Mouse (Mus musculus): ENCODE measurements around the gene Tsc1. TPM values are rescaled to one million over a fixed set of nuclear protein-coding genes. Genes with fewer than 3 reads are reported as not detected.

Gene Tsc1
- polyA plus RNA-seq, 1 experiment from 2014 or later, result 18.7 TPM

Small RNA genes within 50 kb of the gene (microRNA-seq; reads per million reads assigned to microRNA genes)
- gene Gm22824 (not detected), gene Mir3088 (0.77 reads per million)

Other genes with a start within 250 kb of the Tsc1 start
- gene Ppp1r26, start 194.4 kb upstream of the Tsc1 start, polyA plus RNA-seq (2015; fragmentation: Nextera tagmentation; extraction: Ambion mirVana), result 4.4 TPM in 2 replicates
- gene 1700007K13Rik, start 174.9 kb upstream of the Tsc1 start, polyA plus RNA-seq (2015; fragmentation: Nextera tagmentation; extraction: Ambion mirVana), result 0.72 and 0.85 TPM in 2 replicates
- 51.8 and 54.6 TPM in 2 replicates for gene Mrps2, start 173.2 kb upstream of the Tsc1 start, polyA plus RNA-seq (2015; fragmentation: Nextera tagmentation; extraction: Ambion mirVana)
- 2.7 and 3.2 TPM in 2 replicates for gene Gbgt1, start 144.3 kb upstream of the Tsc1 start, polyA plus RNA-seq (2015; fragmentation: Nextera tagmentation; extraction: Ambion mirVana)
- 8.5 and 8.8 TPM in 2 replicates for gene Gm10134, start 135.1 kb upstream of the Tsc1 start, polyA plus RNA-seq (2015; fragmentation: Nextera tagmentation; extraction: Ambion mirVana)
- gene Ralgds, start 128.1 kb upstream of the Tsc1 start, polyA plus RNA-seq (2015; fragmentation: Nextera tagmentation; extraction: Ambion mirVana), result 27.5 and 30.9 TPM in 2 replicates
- 412 and 563 TPM in 2 replicates for gene Cel, start 77.8 kb upstream of the Tsc1 start, polyA plus RNA-seq (2015; fragmentation: Nextera tagmentation; extraction: Ambion mirVana)
- 33.6 and 41.8 TPM in 2 replicates for gene Gtf3c5, start 57.5 kb upstream of the Tsc1 start, polyA plus RNA-seq (2015; fragmentation: Nextera tagmentation; extraction: Ambion mirVana)
- 3.1 and 6.9 TPM in 2 replicates for gene Gfi1b, start 19.2 kb upstream of the Tsc1 start, polyA plus RNA-seq (2015; fragmentation: Nextera tagmentation; extraction: Ambion mirVana)
- 2.2 and 2.6 TPM in 2 replicates for gene Spaca9, start 58.5 kb downstream of the Tsc1 start, polyA plus RNA-seq (2015; fragmentation: Nextera tagmentation; extraction: Ambion mirVana)
- 0.81 and 1.0 TPM in 2 replicates for gene Ak8, start 58.9 kb downstream of the Tsc1 start, polyA plus RNA-seq (2015; fragmentation: Nextera tagmentation; extraction: Ambion mirVana)
- gene Gtf3c4, start 199.1 kb downstream of the Tsc1 start, polyA plus RNA-seq (2015; fragmentation: Nextera tagmentation; extraction: Ambion mirVana), result 12.0 and 12.5 TPM in 2 replicates
- 12.6 and 13.2 TPM in 2 replicates for gene Ddx31, start 199.2 kb downstream of the Tsc1 start, polyA plus RNA-seq (2015; fragmentation: Nextera tagmentation; extraction: Ambion mirVana)